Mouse (Mus musculus): Measurements from ENCODE around the gene Foxs1. TPM values are rescaled to one million over a fixed set of nuclear protein-coding genes. Genes with fewer than 3 reads are reported as not detected.

Gene Foxs1
- polyA plus RNA-seq, 1 experiment from 2014 or later = 0.60 TPM

DNA sequence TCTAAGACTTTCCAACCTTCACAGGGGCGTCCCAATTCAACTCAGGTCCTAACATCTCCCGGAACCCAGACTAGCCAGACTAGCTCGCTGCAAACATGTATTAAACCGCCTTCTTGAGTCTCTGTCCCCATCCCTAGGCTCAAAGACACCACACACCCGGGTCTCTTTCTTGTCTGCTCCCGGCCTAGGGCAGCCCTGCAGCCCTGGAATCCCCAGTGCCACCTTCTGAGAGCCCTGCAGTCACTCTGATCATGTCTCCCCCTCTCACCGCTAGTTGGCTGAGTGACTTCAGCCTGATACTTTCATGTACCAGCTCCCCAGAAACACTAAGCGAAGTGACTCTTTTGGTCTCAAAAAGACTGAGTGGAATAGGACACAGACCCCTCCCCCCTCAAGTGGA is 10.6 kb upstream of the Foxs1 start:
- peaks cover 100% of the 10 kb centered on the region for H3K27me3 ChIP-seq (ENCODE audit: poor library complexity, severe bottlenecking)
- H3K4me3 ChIP-seq = peak overlapping the region; percentile 55
- WGBS = 5% methylated on average over 8 of the region's 8 CpGs
- DNase-seq (ENCODE audit: extremely low spot score, low spot score) = no peak
- peaks cover 17% of the 10 kb centered on the region for H3K4me1 ChIP-seq
- no peak overlapping the region for H3K27ac ChIP-seq
- no peaks in the 10 kb centered on the region for H3K9me3 ChIP-seq
- no peaks in the 10 kb centered on the region for H3K36me3 ChIP-seq (replicated peaks)

DNA sequence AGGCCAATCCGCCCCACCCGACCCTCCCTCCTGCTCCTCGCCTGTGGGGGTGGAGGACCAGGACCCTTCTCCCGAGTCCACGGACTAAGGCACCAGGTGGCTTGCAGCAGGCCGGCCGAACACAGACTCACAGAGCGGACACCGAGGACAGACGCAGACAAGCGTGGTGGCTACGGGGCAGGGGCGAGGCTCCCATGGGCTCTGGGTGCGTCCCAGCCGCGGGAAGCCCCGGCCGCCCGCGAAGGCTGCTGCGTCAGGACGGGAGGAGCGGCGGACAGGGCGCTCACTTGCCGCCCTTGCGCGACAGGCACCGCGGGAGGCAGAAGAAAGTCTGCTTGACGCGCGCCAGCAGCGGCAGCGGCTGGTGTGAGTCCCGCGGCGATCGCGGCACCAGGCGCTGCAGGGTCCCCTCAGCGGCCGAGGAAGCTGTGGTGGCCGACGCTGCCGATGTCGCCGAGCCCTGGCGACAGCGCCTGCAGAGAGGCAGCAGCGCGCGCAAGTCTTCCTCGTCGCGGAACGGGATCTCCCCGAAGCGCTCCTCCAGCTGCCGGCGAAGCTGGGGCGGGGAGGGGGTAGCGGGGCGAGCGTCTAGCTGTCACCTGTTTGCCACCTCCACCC is 10.0 kb upstream of the Foxs1 start:
- H3K9me3 ChIP-seq = no peaks in the 10 kb centered on the region
- WGBS = under 1% methylated on average over 65 of the region's 65 CpGs
- DNase-seq (ENCODE audit: extremely low spot score, low spot score) = no peak
- H3K27ac ChIP-seq = no peak overlapping the region; the same call in 1 of the 2 replicates
- H3K4me3 ChIP-seq = peak overlapping the region; percentile 55
- peaks cover 17% of the 10 kb centered on the region for H3K4me1 ChIP-seq
- H3K36me3 ChIP-seq (replicated peaks) = no peaks in the 10 kb centered on the region
- peaks cover 100% of the 10 kb centered on the region for H3K27me3 ChIP-seq (ENCODE audit: poor library complexity, severe bottlenecking)

DNA sequence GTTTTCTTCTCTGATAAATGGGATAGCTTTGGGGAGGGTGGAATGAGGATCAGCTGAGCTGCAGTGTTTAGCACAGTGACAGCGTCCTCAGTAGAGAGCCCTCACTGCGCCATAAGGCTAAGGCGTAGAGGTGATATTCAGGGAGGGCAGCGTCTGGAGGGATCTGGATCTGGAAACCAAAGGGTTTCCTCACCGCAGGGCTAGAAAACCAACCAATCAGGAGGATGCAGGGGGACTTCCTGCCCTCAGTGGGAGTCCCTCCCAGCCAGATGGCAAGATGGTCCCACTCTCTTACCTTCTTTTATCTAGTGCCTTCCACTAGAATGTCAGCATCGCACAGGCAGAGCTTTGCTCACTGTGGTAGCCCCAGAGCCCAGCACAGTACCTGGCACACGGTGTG is 8.8 kb upstream of the Foxs1 start:
- H3K9me3 ChIP-seq = no peaks in the 10 kb centered on the region
- no peak overlapping the region for H3K27ac ChIP-seq
- H3K4me3 ChIP-seq = no peak overlapping the region
- peaks cover 17% of the 10 kb centered on the region for H3K4me1 ChIP-seq
- DNase-seq (ENCODE audit: extremely low spot score, low spot score) = no peak
- H3K36me3 ChIP-seq (replicated peaks) = no peaks in the 10 kb centered on the region
- 34% methylated on average over 7 of the region's 7 CpGs for WGBS
- peaks cover 87% of the 10 kb centered on the region for H3K27me3 ChIP-seq (ENCODE audit: poor library complexity, severe bottlenecking)

DNA sequence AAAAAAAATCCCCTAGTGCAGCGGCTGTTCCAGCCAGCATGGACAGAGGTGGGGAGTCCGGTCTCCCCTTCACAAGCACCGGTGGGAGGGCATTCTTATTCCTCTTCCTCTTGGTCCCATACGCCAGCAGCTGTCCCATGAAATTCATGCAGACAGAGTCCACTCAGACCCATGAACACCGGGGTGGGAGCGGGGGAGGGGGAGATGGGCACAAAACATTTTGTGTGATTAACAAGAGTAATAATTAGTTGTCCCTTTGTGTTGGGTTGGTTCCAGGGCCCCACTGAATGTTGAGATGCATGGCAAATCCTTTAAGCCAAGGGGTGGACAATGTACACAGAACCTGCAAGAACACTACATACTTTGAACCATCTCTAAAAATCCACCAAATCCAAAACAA is 8.1 kb upstream of the Foxs1 start:
- peaks cover 17% of the 10 kb centered on the region for H3K4me1 ChIP-seq
- no peak for DNase-seq (ENCODE audit: extremely low spot score, low spot score)
- H3K36me3 ChIP-seq (replicated peaks) = no peaks in the 10 kb centered on the region
- H3K4me3 ChIP-seq = no peak overlapping the region
- peaks cover 87% of the 10 kb centered on the region for H3K27me3 ChIP-seq (ENCODE audit: poor library complexity, severe bottlenecking)
- no peak overlapping the region for H3K27ac ChIP-seq
- WGBS = 84% methylated on average over 6 of the region's 6 CpGs
- no peaks in the 10 kb centered on the region for H3K9me3 ChIP-seq

DNA sequence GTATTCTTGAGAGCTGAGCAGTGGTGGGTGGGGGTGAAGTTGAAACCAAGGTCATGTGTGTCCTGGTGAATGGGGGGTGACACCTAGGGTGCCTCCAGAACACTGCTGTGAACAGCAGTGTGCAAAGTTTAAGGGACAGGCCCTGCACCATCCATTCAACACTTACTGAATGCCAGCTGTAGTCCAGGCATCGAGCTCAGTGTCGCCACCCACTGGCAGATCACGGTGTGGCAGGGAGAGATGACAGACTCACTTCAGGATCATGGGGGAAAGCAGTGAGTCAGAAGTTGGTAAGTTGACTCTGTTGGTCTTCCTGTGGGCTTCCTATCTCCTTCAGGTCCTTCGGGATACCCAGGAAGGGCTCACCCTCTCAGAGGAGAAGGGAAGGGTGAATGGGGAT is 6.8 kb upstream of the Foxs1 start:
- H3K27me3 ChIP-seq (ENCODE audit: poor library complexity, severe bottlenecking) = peaks cover 86% of the 10 kb centered on the region
- 23% methylated on average over 4 of the region's 4 CpGs for WGBS
- no peaks in the 10 kb centered on the region for H3K36me3 ChIP-seq (replicated peaks)
- H3K4me1 ChIP-seq = peaks cover 21% of the 10 kb centered on the region
- no peak overlapping the region for H3K4me3 ChIP-seq
- H3K27ac ChIP-seq = no peak overlapping the region
- peak; percentile 48 for DNase-seq (ENCODE audit: extremely low spot score, low spot score)
- no peaks in the 10 kb centered on the region for H3K9me3 ChIP-seq

DNA sequence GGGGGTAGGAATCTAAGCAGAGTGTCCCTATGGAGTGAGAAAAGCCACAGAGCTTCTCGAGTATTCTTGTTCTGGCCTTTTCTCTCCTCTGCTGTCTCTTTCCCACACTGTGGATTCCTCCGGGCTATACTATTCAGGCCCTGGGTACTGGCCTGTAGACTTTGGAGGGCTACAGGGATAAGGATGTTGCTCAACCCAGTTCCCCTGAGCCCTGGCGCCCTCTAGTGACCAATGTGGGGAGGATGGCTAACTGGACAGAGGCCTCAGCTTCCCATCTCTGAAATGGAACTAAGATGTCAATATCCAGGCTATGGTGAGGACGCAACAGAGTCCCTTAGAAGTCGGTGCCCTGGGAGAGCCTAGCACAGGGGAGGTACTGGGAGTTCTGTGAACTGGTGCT is 606 bp upstream of the Foxs1 start:
- Histone ChIP-seq H3K27me3 (ENCODE audit: poor library complexity, severe bottlenecking) (peaks cover 47% of the 10 kb centered on the region), H3K36me3 (replicated peaks) (no peaks in the 10 kb centered on the region), H3K4me3 (no peak overlapping the region), H3K4me1 (peaks cover 27% of the 10 kb centered on the region), H3K9me3 (no peaks in the 10 kb centered on the region), H3K27ac (no peak overlapping the region)
- WGBS = 30% methylated on average over 5 of the region's 5 CpGs
- no peak for DNase-seq (ENCODE audit: extremely low spot score, low spot score)

DNA sequence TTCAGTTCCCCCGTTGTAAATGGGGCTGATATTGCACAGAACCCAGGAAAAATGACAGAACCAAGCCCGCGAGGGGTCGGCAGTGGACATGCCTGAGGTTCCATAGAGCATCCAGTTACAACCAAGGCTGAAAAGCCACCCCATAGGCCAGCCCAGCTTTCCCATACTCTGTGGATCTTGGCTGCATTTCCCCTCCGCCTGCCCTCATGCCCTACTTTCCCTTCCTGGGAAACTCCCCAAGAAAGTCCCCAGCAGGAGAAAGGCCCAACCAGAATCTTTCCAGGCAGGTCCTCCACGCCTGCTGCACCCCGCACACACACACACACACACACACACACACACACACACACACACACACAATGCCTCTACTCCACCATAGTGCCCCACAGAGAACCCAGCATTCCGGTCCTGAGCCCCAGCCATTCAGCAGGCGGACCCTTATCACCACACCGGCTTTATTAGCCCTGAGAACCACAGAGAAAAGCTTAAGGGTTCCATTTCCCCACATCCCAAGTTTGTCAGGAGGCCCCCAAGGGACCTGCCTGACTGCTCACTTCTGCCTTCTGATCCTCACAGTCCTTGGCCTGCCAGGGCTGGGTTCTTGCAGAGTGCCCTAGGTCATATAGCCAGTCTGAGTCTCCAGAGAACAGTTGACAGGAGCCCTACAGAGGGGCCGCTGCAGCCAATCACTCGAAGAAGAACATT is 1.4 kb downstream of the Foxs1 start:
- peaks cover 41% of the 10 kb centered on the region for H3K27me3 ChIP-seq (ENCODE audit: poor library complexity, severe bottlenecking)
- peaks cover 43% of the 10 kb centered on the region for H3K4me1 ChIP-seq
- no peaks in the 10 kb centered on the region for H3K9me3 ChIP-seq
- no peaks in the 10 kb centered on the region for H3K36me3 ChIP-seq (replicated peaks)
- WGBS = 84% methylated on average over 12 of the region's 12 CpGs
- no peak overlapping the region for H3K27ac ChIP-seq
- no peak overlapping the region for H3K4me3 ChIP-seq
- DNase-seq (ENCODE audit: extremely low spot score, low spot score) = no peak

DNA sequence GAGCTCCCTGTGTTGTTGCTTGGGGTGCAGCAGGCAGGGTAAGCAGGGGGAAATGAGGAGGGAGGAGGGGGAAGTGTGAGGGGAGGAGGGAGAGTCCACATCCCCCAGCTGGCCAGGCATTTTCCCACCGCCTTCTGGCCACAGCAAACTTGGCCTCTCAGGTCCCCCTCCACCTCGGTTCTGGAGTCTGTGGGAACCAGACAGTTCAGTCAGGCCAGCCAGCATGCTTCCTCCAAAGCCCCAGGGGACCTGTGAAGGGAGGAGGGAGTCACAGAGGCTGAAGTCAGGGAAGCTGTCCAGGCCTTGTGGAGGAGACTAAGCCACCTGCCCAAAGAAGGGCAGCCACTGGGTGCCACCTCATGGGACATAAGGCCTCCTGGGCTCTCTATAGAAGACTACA is 2.7 kb downstream of the Foxs1 start:
- 36% methylated on average over 2 of the region's 2 CpGs for WGBS
- Histone ChIP-seq H3K4me1 (peaks cover 53% of the 10 kb centered on the region), H3K27ac (peak overlapping the region; percentile 51)

DNA sequence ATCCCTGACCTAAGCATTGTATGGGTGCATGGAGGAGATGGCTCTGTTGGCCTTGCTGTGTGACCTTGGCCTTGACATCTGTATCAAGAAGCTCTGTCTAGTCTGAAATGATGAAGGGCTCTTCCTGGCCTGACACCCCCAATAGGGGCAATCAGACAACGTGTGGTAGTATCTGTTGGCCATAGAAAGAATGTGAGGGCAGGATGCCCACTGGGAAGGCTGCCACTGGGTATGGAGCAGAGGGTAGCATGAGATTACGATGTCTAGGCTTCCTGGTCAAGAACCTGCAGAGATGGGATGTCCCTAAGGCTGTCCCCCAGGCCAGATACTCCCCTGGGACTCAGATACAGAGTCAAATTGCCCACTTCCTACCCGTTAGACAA is 4.0 kb downstream of the Foxs1 start:
- no peaks in the 10 kb centered on the region for H3K9me3 ChIP-seq
- WGBS = 68% methylated on average over 3 of the region's 3 CpGs
- H3K27me3 ChIP-seq (ENCODE audit: poor library complexity, severe bottlenecking) = peaks cover 24% of the 10 kb centered on the region
- H3K36me3 ChIP-seq (replicated peaks) = no peaks in the 10 kb centered on the region
- no peak overlapping the region for H3K4me3 ChIP-seq
- H3K4me1 ChIP-seq = peaks cover 66% of the 10 kb centered on the region
- peak overlapping the region; percentile 40; the same call in 1 of the 2 replicates for H3K27ac ChIP-seq
- DNase-seq (ENCODE audit: extremely low spot score, low spot score) = no peak

More for the DNA sequence above, 2.7 kb downstream of the Foxs1 start:
- Histone ChIP-seq H3K36me3 (replicated peaks) (no peaks in the 10 kb centered on the region), H3K4me3 (no peak overlapping the region), H3K27me3 (ENCODE audit: poor library complexity, severe bottlenecking) (peaks cover 27% of the 10 kb centered on the region), H3K9me3 (no peaks in the 10 kb centered on the region)
- DNase-seq (ENCODE audit: extremely low spot score, low spot score) = no peak

DNA sequence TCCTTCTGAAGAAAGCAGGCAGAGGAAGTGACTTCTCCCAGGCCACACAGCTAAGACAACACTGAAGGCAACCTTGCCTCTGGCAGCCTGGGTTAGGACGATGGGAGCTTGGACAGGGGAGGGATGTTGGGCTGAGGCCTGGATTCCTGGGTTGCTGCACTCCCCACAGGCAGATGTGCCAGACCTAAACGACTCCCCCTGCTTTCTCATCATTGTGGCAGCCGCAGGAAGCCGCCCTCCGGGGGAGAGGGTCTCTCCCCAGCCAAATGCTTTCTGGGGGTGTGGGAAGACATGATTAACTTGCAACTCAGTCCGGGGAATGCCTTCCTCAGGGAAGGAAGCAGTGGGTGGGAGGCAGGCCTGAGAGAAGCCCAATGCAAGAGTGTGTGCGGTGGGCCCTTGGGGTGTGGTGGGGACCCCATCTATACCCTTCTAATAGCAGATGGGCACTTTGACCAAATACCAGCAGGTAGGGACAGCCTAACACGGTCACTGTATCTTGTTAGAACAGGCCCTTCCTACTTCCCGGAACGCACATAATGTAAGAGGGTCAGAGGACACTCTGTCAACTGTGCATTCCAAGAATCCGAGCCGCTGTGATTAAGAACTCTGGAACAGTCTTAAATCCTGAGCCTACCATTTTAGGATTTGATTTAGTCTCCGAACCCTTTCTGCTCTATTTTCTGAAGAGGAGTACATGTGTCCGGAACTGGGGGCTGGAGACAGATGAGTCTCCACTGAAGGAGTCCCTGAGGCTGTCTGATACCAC is 4.6 kb downstream of the Foxs1 start:
- H3K27ac ChIP-seq = peak overlapping the region; percentile 40; the same call in 1 of the 2 replicates
- 53% methylated on average over 14 of the region's 14 CpGs for WGBS
- no peaks in the 10 kb centered on the region for H3K9me3 ChIP-seq
- no peak overlapping the region for H3K4me3 ChIP-seq
- peaks cover 20% of the 10 kb centered on the region for H3K27me3 ChIP-seq (ENCODE audit: poor library complexity, severe bottlenecking)
- H3K36me3 ChIP-seq (replicated peaks) = no peaks in the 10 kb centered on the region
- peaks cover 69% of the 10 kb centered on the region for H3K4me1 ChIP-seq
- DNase-seq (ENCODE audit: extremely low spot score, low spot score) = no peak

DNA sequence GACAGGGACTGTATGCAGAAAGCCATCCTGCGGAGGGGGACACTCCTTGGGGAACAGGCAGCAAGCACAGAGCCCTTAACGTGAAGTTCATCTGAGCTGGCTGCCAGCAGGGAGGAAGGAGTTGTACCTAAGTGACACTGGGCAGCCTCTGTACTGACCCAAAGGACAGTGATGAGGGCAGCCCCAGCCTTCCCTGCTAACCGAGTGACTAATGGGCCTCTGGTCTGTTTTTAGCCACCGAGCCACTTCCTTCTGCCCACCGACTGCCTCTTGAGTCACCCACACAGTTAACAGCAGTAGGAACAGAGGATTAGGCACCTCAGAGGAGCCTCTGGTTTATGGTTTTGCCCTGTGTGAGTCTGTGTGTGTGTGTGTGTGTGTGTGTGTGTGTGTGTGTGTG is 5.6 kb downstream of the Foxs1 start:
- WGBS = 66% methylated on average over 5 of the region's 5 CpGs
- H3K27ac ChIP-seq = peak overlapping the region; percentile 79; the same call in 1 of the 2 replicates
- DNase-seq (ENCODE audit: extremely low spot score, low spot score) = no peak
- H3K9me3 ChIP-seq = no peaks in the 10 kb centered on the region
- H3K27me3 ChIP-seq (ENCODE audit: poor library complexity, severe bottlenecking) = peaks cover 10% of the 10 kb centered on the region; the same call in 1 of the 2 replicates
- H3K4me1 ChIP-seq = peaks cover 73% of the 10 kb centered on the region
- H3K4me3 ChIP-seq = no peak overlapping the region
- H3K36me3 ChIP-seq (replicated peaks) = no peaks in the 10 kb centered on the region

DNA sequence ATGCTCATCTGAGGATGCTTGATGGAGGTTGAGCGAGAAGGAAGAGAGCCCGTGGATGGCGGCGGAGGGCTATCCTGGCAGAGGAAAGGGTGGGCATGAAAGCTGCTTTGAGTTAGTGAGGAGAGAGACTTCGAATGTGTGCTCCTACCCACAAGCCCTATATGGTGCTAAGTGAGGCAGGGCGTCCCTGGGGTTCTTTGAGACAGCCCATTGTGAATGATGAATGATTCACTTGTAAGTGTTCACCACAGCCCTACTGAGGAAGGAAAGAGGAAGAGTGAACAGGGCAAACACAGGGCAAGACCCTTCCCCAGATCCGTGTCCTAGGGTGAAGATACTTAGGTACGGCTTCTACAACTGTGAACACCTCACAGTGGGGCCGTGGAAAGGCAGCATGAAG is 6.1 kb downstream of the Foxs1 start:
- Histone ChIP-seq H3K4me3 (no peak overlapping the region), H3K27me3 (ENCODE audit: poor library complexity, severe bottlenecking) (peaks cover 7% of the 10 kb centered on the region; the same call in 1 of the 2 replicates), H3K36me3 (replicated peaks) (no peaks in the 10 kb centered on the region), H3K4me1 (peaks cover 77% of the 10 kb centered on the region), H3K9me3 (no peaks in the 10 kb centered on the region), H3K27ac (peak overlapping the region; percentile 79)
- WGBS = 72% methylated on average over 9 of the region's 9 CpGs
- no peak for DNase-seq (ENCODE audit: extremely low spot score, low spot score)
